Mouse (Mus musculus) thymus, postnatal 25 days (tissue): Measurements from ENCODE around the gene Olfr1386.
"Not testable (repeated sequence)": the region's sequence is repeated elsewhere in the genome, so short reads cannot be mapped to it uniquely, and the experiment has no call there.

Experiments used
- DNase-seq: peaks from one replicate; pipeline ENCODE4 v3.0.0; 2022

Olfr1386 gene

DNA sequence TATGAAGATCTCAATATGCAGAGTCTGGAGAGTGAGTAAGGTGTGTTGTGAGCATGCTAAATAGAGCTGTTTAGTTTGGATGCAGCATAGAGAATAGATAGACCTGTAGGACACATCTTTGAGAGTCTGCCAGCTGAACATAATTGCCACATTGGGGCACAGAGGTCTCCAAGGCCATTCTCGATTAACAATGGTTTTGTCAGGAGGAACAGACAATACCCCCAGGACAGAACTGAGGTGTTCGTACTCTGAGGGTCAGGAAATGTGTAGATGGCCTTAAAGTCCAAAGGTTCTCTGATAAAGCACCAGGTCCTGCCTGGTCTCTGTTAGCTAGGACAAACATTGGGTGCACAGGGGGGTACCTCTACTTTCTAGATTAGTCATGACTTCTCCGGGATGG, at the start of gene Olfr1386:
Gene Olfr1386 (plus strand): TSS at position 301 of the 400 bp plus-strand sequence.
- not testable (repeated sequence) for DNase-seq

DNA sequence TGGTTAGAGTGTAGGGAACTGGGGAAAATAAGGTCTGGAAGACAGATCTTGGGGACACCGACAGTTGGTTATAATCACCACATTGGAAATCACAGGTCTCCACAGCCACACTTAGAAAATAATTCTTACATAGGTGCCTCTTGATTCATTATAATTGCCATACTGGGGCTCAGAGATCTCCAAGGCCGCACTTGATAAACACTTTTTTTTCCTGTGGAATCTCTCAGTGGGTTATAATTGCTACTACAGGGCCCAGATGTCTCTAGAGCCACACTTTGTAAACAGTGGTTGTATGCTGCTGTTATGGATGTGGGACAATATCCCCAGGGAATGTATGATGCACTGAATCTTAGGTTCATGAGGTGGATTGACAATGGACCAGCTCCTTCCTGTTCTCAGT, 42.1 kb upstream of the Olfr1386 start, which contains the start of gene Olfr1389:
Gene Olfr1389 (plus strand): TSS at position 301 of the 400 bp plus-strand sequence.
- no peak for DNase-seq

- no peak for DNase-seq
These were observed 39.5 kb upstream of the Olfr1386 start for GRCm38 (mm10) chr11:49425257-49425927.

DNA sequence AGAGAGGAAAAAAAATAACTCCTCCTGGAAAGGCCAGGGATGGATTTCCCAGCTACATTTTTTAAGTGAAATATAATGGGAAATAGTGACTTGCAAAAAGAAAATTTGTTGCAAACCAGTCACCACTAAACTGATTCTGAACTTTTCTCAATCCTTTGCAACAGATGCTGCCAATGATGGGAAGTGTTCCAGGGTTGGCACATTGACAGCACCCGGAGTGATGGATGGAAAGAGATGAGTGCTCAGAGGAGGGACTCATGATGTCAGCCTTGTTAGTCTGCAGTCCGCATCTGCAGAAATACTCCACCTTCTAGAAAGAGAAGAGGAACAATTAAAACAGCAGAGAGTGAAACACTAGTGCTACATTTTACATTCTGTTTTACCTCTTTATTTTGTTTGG, 35.2 kb upstream of the Olfr1386 start:
- no peak for DNase-seq

DNA sequence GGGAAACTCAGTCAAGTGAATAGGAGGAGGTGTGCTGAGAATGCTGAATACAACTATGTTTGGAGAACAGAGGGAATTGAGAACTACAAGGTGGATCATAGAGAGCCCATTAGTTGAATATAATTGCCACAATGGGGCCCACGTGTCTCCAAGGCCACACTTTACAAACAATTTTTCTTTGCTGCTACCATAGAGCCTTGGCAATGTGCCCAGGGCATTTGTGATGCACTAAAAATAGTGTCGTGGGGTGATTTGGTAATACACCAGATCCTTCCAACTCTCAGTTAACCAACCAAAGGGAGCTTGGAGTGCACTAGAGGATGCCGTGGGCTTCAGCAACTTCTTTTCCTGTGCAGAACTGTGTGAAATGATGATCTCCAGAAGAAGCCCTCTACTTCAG, 28.4 kb upstream of the Olfr1386 start, which contains the start of gene Olfr1388:
Gene Olfr1388 (plus strand): TSS at position 214 of the 400 bp plus-strand sequence.
- no peak for DNase-seq

- DNase-seq: no peak
These were observed 9.8 kb upstream of the Olfr1386 start, which contains the start of gene Olfr1387 for GRCm38 (mm10) chr11:49455043-49455442. Olfr1387 (plus strand) TSS chr11:49455343.

- DNase-seq: no peak
These were observed 21.1 kb downstream of the Olfr1386 start for GRCm38 (mm10) chr11:49485973-49486372.

- DNase-seq: not testable (repeated sequence)
These were observed 23.9 kb downstream of the Olfr1386 start, which contains the start of gene Olfr1385 for GRCm38 (mm10) chr11:49488770-49489169. Olfr1385 (plus strand) TSS chr11:49489070.

- no peak for DNase-seq
These were observed 53.2 kb downstream of the Olfr1386 start for GRCm38 (mm10) chr11:49518086-49518485.

- DNase-seq: no peak
These were observed 54.5 kb downstream of the Olfr1386 start, which contains the start of gene Olfr1383 for GRCm38 (mm10) chr11:49519348-49519747. Olfr1383 (plus strand) TSS chr11:49519648.
